ENCODE assay signal across 22 mouse cellular contexts in genomic region chr13:75787364-75787763, GRCm38 (mm10). TPM values are rescaled to one million over a fixed set of nuclear protein-coding genes. Genes with fewer than 3 reads are reported as not detected.
DNase-seq lines count a peak whose midpoint lies in the region; TF ChIP-seq lines count a peak whose summit lies in the region.
"Had no signal": no experiment of that assay in that cellular context is flagged by ENCODE, and none has a peak within 500 bp of the region (broad histone marks: within the 10 kb centered on the region; RNA-seq: fewer than 3 reads in every experiment).

No protein-coding gene starts in this region.

- intact Hi-C loops in left cerebral cortex, postnatal 25 days (cut with DNase I), result no loop called here

- H3K9me3 ChIP-seq in heart, embryonic 10.5 days, result no peaks in the 10 kb centered on the region
- H3K9me3 ChIP-seq in ES-E14 (ENCODE audit: control insufficient read depth, insufficient read depth, low read depth, low read length), result no peaks in the 10 kb centered on the region
- H3K9me3 ChIP-seq: embryonic facial prominence, embryonic 13.5 days; embryonic facial prominence, embryonic 15.5 days; forebrain, embryonic 10.5 days; forebrain, embryonic 12.5 days had no signal

- in situ Hi-C loops in ES-E14 (cut with MboI; ENCODE audit: low sequenced_read_pairs in 2 of 2, unreplicated experiment in 2 of 2), result no loop called here

- no peaks in the 10 kb centered on the region for H3K36me3 ChIP-seq in heart, embryonic 10.5 days
- H3K36me3 ChIP-seq in ES-E14 (ENCODE audit: control insufficient read depth, insufficient read depth, low read length, poor library complexity, severe bottlenecking), result no peaks in the 10 kb centered on the region
- H3K36me3 ChIP-seq: embryonic facial prominence, embryonic 13.5 days; embryonic facial prominence, embryonic 15.5 days; forebrain, embryonic 10.5 days; forebrain, embryonic 12.5 days had no signal

- 77% methylated on average over 3 of the region's 3 CpGs for WGBS in heart, embryonic 10.5 days

- H3K4me3 ChIP-seq in heart, embryonic 10.5 days, result no peak overlapping the region
- no peak overlapping the region for H3K4me3 ChIP-seq in ES-E14 (ENCODE audit: insufficient read depth in 1 of 2, low read depth in 1 of 2, low read length in 2 of 2, poor library complexity in 1 of 2, severe bottlenecking in 1 of 2)
- H3K4me3 ChIP-seq: embryonic facial prominence, embryonic 13.5 days; embryonic facial prominence, embryonic 15.5 days; erythroblast, embryonic 14.5 days; forebrain, embryonic 10.5 days; forebrain, embryonic 12.5 days had no signal

- no peak overlapping the region for H3K27ac ChIP-seq in heart, embryonic 10.5 days
- H3K27ac ChIP-seq in ES-E14 (ENCODE audit: insufficient read depth, low read depth, low read length, poor library complexity, severe bottlenecking), result no peak overlapping the region
- H3K27ac ChIP-seq: embryonic facial prominence, embryonic 13.5 days; embryonic facial prominence, embryonic 15.5 days; forebrain, embryonic 10.5 days; forebrain, embryonic 12.5 days had no signal

- no peaks in the 10 kb centered on the region for H3K27me3 ChIP-seq in heart, embryonic 10.5 days (ENCODE audit: insufficient read depth, poor library complexity, severe bottlenecking)
- H3K27me3 ChIP-seq: embryonic facial prominence, embryonic 13.5 days; embryonic facial prominence, embryonic 15.5 days; forebrain, embryonic 12.5 days; Patski had no signal

- no peaks in the 10 kb centered on the region for H3K4me1 ChIP-seq in heart, embryonic 10.5 days
- peaks cover 0 to 2% of the 10 kb centered on the region in 2 experiments; a peak in 1 of 4 replicates for H3K4me1 ChIP-seq in ES-E14 (ENCODE audit: control insufficient read depth in 2 of 2, insufficient read depth in 2 of 2, low read length in 2 of 2, poor library complexity in 1 of 2)
- H3K4me1 ChIP-seq: embryonic facial prominence, embryonic 13.5 days; embryonic facial prominence, embryonic 15.5 days; forebrain, embryonic 10.5 days; forebrain, embryonic 12.5 days had no signal

- no peak overlapping the region for H3K9ac ChIP-seq in ES-E14 (ENCODE audit: insufficient read depth, low read depth, low read length, poor library complexity, severe bottlenecking)
- H3K9ac ChIP-seq: embryonic facial prominence, embryonic 13.5 days; embryonic facial prominence, embryonic 15.5 days; forebrain, embryonic 12.5 days had no signal

- peak; percentile 19 for DNase-seq in heart, embryonic 10.5 days (ENCODE audit: low spot score)
- no peak for DNase-seq in heart, adult 9 months (ENCODE audit: low spot score in 2 of 2)
- DNase-seq in ES-E14 (ENCODE audit: low read depth, low spot score) (no peak), R1 (ENCODE audit: low read depth, low spot score) (peak; percentile 36)
- no peak for DNase-seq in left cerebral cortex, postnatal 25 days (ENCODE audit: low spot score in 2 of 2)
- no peak for DNase-seq in urinary bladder, postnatal 10 days (ENCODE audit: low spot score)
- DNase-seq: adrenal gland, adult 2 months; adrenal gland, postnatal 10 days; adrenal gland, postnatal 25 days; cerebellum, adult 11 months; cerebellum, adult 18-20 months; cerebellum, adult 8-10 months; cerebellum, adult 9-11 months; cerebellum, postnatal 14 days; cerebellum, postnatal 36 days; embryo, embryonic 11 days had no signal

TF ChIP-seq in ES-E14, 5 proteins besides CTCF, POLR2A, EP300 and RAD21:
- no peak for TF ChIP-seq ZC3H11A (IDR thresholded peaks at IDR 0.05; ENCODE audit: borderline replicate concordance, low read depth, low read length)
- TF ChIP-seq ZNF384 (IDR thresholded peaks at IDR 0.05; ENCODE audit: low read depth, low read length), result peak; percentile 55; the same call in 1 of the 2 replicates
- TF ChIP-seq MAFK (IDR thresholded peaks at IDR 0.05; ENCODE audit: insufficient read depth, low read depth, low read length), result no peak
- no peak for TF ChIP-seq HCFC1 (IDR thresholded peaks at IDR 0.05; ENCODE audit: borderline replicate concordance, insufficient read depth, low read length)
- TF ChIP-seq CHD2 (IDR thresholded peaks at IDR 0.05; ENCODE audit: low read depth, low read length), result no peak

RNA-seq across cellular contexts. Expression of gene Glrx, which starts 52.3 kb away (rescaled TPM):
- polyA plus RNA-seq in heart, embryonic 10.5 days (2016; fragmentation: Nextera tagmentation; extraction: Ambion mirVana), result 50.6 and 74.5 TPM in 2 replicates
- 11.9 TPM in 2 replicates for total RNA-seq in ES-E14 (2012; rRNA removed)
- 10 to 100 TPM; 52.4 to 52.6 TPM for total RNA-seq in left cerebral cortex, postnatal 25 days (2021)

Comparison
In these comparisons a context has a peak if more than half of its experiments do, and no peak if none do; other contexts are left out.
1. DNase-seq: peak in heart, embryonic 10.5 days (single experiment) and R1 (single experiment); none in heart, adult 9 months (0 of 2), ES-E14 (single experiment), left cerebral cortex, postnatal 25 days (0 of 2) and urinary bladder, postnatal 10 days (single experiment).